In genomic region chr9:62535566-62535965, GRCm38 (mm10) we compare ENCODE assay signal across 8 mouse cellular contexts. TPM values are rescaled to one million over a fixed set of nuclear protein-coding genes. Genes with fewer than 3 reads are reported as not detected.
DNase-seq lines count a peak whose midpoint lies in the region; ATAC-seq and TF ChIP-seq lines count a peak whose summit lies in the region.

No protein-coding gene starts in this region.

- WGBS in lung, adult 2 months = 69% methylated on average over 8 of the region's 8 CpGs
- WGBS in forebrain, embryonic 10.5 days = 73% methylated on average over 8 of the region's 8 CpGs
- WGBS in limb, embryonic 10.5 days = 79% methylated on average over 8 of the region's 8 CpGs
- 81% methylated on average over 8 of the region's 8 CpGs for WGBS in stomach, embryonic 14.5 days

- H3K9ac ChIP-seq in stomach, embryonic 14.5 days (replicated peaks; ENCODE audit: low read depth, low read length) = peak overlapping the region; percentile 61; the same call in 1 of the 2 replicates

- H3K4me1 ChIP-seq in lung, adult 2 months (ENCODE audit: control insufficient read depth, insufficient read depth, low read length) = peaks cover 17% of the 10 kb centered on the region
- peaks cover 79% of the 10 kb centered on the region for H3K4me1 ChIP-seq in forebrain, embryonic 10.5 days
- H3K4me1 ChIP-seq in limb, embryonic 10.5 days = peaks cover 43% of the 10 kb centered on the region
- H3K4me1 ChIP-seq in stomach, embryonic 14.5 days (ENCODE audit: control insufficient read depth, insufficient read depth, low read length) = peaks cover 24% of the 10 kb centered on the region

- no peak for TF ChIP-seq POLR2A in lung, adult 2 months (IDR thresholded peaks at IDR 0.05; ENCODE audit: borderline replicate concordance, extremely low read depth, low read depth, low read length)

- TF ChIP-seq CTCF in lung, adult 2 months (IDR thresholded peaks at IDR 0.05; ENCODE audit: insufficient read depth, low read length) = no peak

- H3K36me3 ChIP-seq in forebrain, embryonic 10.5 days (replicated peaks) = no peaks in the 10 kb centered on the region
- no peaks in the 10 kb centered on the region for H3K36me3 ChIP-seq in limb, embryonic 10.5 days
- H3K36me3 ChIP-seq in stomach, embryonic 14.5 days (ENCODE audit: control insufficient read depth, insufficient read depth, low read length) = no peaks in the 10 kb centered on the region

- H3K27ac ChIP-seq in forebrain, embryonic 10.5 days = peak overlapping the region; percentile 93
- no peak overlapping the region for H3K27ac ChIP-seq in limb, embryonic 10.5 days
- H3K27ac ChIP-seq in stomach, embryonic 14.5 days (ENCODE audit: low read length) = no peak overlapping the region

- H3K27me3 ChIP-seq in forebrain, embryonic 10.5 days (ENCODE audit: poor library complexity, severe bottlenecking) = peaks cover 72% of the 10 kb centered on the region
- peaks cover 62% of the 10 kb centered on the region for H3K27me3 ChIP-seq in limb, embryonic 10.5 days (ENCODE audit: low read depth, poor library complexity, severe bottlenecking)
- H3K27me3 ChIP-seq in stomach, embryonic 14.5 days (ENCODE audit: control insufficient read depth, insufficient read depth, low read length) = no peaks in the 10 kb centered on the region

- no peak for DNase-seq in lung, adult 2 months
- DNase-seq in lung, postnatal 25 days (ENCODE audit: low spot score) = no peak
- no peak for DNase-seq in forebrain, embryonic 10.5 days (ENCODE audit: extremely low spot score, low spot score)
- no peak for DNase-seq in limb, embryonic 10.5 days (ENCODE audit: low spot score)
- no peak for DNase-seq in adrenal gland, postnatal 10 days
- no peak for DNase-seq in adrenal gland, postnatal 25 days
- no peak for DNase-seq in adipocyte (ENCODE audit: low spot score)

- H3K4me3 ChIP-seq in lung, adult 2 months (replicated peaks; ENCODE audit: extremely low read depth, low read depth, low read length) = peak overlapping the region; percentile 68
- H3K4me3 ChIP-seq in forebrain, embryonic 10.5 days = peak overlapping the region; percentile 76
- peak overlapping the region; percentile 74 for H3K4me3 ChIP-seq in limb, embryonic 10.5 days
- H3K4me3 ChIP-seq in stomach, embryonic 14.5 days (ENCODE audit: low read depth, low read length) = peak overlapping the region; percentile 70; the same call in 1 of the 2 replicates

- H3K9me3 ChIP-seq in forebrain, embryonic 10.5 days = no peaks in the 10 kb centered on the region
- H3K9me3 ChIP-seq in limb, embryonic 10.5 days (replicated peaks) = no peaks in the 10 kb centered on the region
- no peaks in the 10 kb centered on the region for H3K9me3 ChIP-seq in stomach, embryonic 14.5 days (ENCODE audit: control insufficient read depth, low read depth, low read length)

- peak overlapping the region; percentile 94 for H3K4me2 ChIP-seq in stomach, embryonic 14.5 days (replicated peaks; ENCODE audit: low read depth, low read length)

- no peak for ATAC-seq in stomach, embryonic 14.5 days (ENCODE audit: insufficient number of reproducible peaks, insufficient read depth, low FRiP score, low read depth)

RNA-seq across cellular contexts. Expression of gene Coro2b, which starts 1.3 kb away (rescaled TPM):
- 48.8 and 51.9 TPM in 2 replicates for polyA plus RNA-seq in lung, adult 2 months (2012; rRNA removed)
- 9.7 and 10.0 TPM in 2 replicates for polyA plus RNA-seq in forebrain, embryonic 10.5 days (2016; fragmentation: Nextera tagmentation; extraction: Ambion mirVana)
- polyA plus RNA-seq in limb, embryonic 10.5 days (2016; fragmentation: Nextera tagmentation; extraction: Ambion mirVana) = 5.6 and 6.2 TPM in 2 replicates
- polyA plus RNA-seq in stomach, embryonic 14.5 days (2014; fragmentation: Nextera tagmentation; extraction: Ambion mirVana) = 9.6 and 13.0 TPM in 2 replicates
- total RNA-seq in adrenal gland, postnatal 10 days (2021) = 10 to 100 TPM; 18.1 to 22.3 TPM
- 16.2 and 20.4 TPM in 2 replicates for total RNA-seq in adrenal gland, postnatal 25 days (2021)
